Mouse (Mus musculus) cerebral cortex, adult 2 months (tissue): ENCODE results near the gene Rnf126.

Experiments used
- WGBS: fragments of 180-500 bp; shearing (Covaris S2); methylation state at CpG from one replicate; pipeline ENCODE4 v1.1.7; 2018; 5-methylcytosine and 5-hydroxymethylcytosine counted together

The Rnf126 gene

DNA sequence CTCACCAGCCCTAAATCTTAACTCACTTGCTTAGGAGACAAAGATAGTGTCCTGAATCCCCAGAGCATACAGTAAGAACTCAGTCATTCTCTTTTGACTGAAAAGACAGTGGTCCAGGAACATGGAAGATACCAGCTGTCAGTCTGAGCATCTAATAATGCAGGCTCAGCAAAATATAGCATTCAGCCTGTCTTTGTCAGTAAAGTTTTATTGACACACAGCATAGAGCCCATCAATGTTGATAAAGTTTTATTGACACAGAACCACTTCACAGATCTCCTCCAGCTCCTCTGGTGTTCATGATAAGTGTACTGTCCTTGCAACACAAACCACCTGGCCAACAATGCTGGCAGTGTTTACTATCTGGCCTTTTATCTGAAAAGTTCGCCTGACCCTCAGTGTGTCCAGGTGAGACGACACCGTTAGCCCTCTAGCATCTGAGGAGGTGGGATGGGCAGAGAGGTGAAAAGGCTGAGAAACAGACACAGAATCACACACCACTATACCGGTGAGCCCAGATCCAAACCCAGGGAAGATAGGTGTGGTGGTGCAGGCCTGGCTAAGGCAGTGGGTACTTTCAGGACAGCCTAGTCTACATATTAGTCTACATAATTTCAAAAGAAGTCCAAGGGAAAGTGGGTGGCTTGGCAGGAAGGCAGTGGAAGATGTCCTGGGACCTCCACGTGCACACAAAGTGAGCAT, 25.7 kb upstream of the Rnf126 start:
- whole genome bisulfite sequencing, result 90% methylated on average over 5 of the region's 5 CpGs

DNA sequence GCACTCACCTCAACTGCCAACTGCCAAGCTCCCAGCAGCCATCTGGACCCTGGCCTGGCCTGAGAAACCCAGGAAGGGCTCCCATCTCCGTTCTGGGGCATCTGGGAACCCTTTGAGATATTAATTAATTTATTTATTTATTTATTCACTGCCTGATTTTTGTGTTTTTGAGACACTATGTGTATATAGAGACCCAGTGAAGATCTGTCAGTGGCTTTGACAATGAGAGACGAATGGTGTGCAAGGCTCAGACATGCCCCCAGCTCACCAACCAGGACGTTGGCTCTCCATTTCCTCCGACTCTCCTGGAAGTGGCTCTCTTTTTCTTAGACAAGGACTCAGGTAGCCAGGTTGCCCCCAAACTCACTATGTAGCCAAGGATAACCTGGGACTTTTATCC, 24.1 kb upstream of the Rnf126 start, which contains the start of gene Prss57:
Gene Prss57 (minus strand): TSS at position 101 of the 400 bp plus-strand sequence.
- 84% methylated on average over 4 of the region's 4 CpGs for WGBS

DNA sequence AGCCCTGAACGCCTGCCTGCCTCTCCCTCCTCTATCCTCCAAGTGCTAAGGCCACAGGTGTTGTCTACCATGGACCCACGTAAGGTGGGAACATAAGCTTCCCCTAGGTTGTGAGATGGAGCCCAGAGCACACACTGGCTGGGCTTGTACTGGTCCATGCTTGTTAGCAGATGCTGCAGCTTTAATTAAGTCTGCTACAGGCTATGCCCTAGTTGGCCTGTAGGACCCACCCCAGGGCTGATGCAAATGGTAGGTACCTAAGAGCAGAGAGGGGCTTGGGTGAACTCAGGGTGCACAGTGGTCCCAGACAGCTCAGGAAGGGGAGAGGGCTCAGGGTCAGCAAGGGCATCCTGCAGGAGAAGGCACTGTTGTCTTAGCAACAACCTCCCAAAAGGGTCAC, 22.8 kb upstream of the Rnf126 start:
- WGBS, result 64% methylated on average over 2 of the region's 2 CpGs

DNA sequence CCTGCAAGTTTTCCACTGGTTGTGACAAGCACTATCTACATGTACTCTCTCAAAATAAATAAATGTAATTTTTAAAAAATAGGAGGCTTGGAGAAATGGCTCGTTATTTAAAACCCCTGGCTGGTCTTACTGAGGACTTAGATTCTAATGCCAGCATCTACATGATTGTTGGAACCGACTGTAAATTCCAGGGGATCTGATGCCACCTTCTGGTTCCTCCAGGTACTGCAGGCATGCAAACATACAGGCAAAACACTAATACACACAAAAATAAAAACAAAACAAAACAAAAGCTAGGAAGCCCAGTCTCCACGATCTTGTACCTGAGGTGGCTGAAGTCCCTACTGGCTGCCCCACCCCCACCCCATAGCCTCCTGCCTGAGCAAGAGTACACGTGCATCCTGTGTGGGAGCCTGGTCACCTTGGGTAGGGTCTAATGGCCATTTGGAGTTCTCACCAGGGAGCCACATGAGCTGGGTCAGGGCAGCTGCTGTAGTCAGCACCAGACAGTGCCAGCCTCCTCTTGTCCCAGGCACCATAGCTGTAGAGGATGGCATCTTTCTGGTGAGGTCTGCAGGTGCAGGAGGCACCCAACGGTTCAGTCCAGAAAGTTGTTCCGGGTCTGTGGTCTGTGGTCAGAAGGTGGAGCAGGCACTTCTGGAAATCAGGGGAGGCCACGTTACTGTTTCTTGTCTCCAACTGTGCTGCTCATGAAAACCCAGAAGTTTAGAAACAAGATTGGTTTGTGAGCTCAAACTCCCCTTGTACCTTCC, 21.8 kb upstream of the Rnf126 start:
- 40% methylated on average over 7 of the region's 7 CpGs for WGBS

DNA sequence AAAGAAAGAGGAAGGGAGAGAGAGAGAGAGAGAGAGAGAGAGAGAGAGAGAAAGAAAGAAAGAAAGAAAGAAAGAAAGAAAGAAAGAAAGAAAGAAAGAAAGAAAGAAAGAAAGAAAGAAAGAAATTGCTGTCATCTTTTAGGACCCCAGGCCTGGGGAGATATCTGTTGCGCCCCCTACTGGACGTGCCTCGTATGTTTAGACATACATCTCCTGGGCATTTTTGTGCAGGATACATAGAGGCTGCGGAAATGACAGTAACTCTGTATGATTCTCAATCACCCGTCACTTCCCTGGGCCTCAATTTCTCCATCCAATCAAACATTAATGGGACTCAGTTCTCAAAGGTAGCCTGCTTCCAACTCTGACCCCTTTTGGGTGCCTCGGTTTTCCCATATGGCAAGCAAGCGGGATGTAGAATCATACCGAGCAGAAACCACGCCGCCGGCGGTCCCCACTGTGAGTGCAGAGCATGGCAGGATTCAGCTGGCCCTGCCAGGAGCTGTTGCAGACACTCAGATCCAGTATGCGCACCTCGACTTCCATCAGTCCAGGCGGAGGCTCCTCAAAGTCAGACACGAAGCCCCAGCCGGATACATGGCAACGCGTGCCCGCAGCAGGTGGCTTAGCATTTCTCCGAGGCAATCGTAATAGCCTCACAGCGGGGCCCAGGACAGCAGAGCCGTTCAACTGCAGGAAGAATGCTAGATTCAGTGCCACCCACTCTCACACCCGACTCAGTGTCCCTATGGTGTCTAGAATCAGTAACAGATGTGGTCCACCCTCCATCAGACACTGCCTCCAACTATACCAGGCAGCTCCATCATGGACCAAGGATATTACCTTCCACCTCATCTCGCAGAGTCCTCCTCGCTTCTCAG, 17.4 kb upstream of the Rnf126 start:
- WGBS, result 43% methylated on average over 27 of the region's 27 CpGs

DNA sequence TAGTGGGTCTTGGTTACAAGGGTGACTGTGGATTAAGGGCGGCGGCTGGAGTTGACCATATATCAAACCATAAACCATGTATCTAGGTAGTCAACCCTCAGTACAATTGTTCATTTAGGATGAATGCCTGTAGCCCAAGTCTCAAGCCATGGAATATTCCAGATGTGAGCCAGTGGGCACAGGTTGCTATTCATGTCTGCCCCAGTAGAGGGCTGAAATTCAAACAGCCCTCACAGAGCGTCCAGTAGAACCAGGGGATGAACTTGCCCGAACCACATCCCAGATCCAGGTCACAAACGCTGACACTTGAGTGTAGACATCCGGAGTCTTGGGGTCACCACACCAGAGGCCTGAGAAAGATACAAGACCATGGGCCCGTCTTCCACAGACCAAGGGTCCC, 16.3 kb upstream of the Rnf126 start:
- WGBS, result 67% methylated on average over 7 of the region's 7 CpGs

DNA sequence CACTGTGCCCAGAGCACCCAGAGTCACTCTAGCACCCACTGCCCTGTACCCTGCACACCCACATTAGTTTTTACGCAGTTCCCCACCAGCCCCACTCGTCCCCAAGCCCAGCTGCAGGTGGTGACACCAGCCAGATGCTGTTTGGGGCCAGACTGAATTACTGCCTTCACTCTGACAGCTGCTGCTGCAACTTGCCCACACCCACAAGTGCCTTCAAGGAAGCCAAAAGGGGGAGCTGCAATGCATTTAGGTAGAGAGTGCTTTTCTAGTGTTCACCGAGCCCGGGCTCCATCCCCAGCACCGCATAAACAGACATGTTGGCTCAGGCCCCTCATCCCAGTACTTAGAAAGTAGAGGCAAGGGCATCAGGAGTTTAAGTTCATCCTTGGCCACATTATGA, 15.2 kb upstream of the Rnf126 start:
- WGBS, result 50% methylated on average over 5 of the region's 5 CpGs

DNA sequence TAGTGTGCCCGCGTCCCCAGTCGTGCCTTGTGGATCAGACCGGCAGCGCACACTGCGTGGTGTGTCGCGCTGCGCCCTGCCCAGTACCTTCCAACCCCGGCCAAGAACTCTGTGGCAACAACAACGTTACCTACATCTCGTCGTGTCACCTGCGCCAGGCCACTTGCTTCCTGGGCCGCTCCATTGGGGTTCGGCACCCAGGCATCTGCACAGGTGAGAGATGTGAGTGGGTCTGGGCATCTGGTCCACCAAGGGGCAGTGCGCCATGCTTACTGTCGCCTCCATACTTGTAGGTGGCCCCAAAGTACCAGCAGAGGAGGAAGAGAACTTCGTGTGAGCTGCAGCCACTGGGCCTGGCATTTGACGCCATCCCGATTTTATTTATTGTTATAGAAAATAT, 14.4 kb upstream of the Rnf126 start:
- WGBS, result 26% methylated on average over 21 of the region's 21 CpGs

DNA sequence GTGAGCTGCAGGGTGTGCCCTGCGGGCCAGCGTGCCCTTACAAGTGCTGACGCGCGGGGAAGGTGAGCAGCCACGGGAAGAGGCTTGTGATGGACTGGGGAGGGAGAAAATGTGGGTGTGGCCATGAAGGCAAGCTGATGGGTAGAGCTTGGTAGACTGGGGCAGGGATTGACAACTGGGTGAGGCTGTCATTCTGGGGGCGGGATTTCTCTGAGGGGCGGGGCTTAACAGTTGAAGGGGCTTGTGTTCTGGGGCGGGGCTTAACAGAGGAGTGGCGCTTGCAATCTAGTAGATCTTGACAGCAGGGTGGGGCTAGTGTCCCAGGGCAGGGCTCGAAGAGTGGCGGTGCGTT, 13.9 kb upstream of the Rnf126 start:
- 3% methylated on average over 13 of the region's 13 CpGs for WGBS

DNA sequence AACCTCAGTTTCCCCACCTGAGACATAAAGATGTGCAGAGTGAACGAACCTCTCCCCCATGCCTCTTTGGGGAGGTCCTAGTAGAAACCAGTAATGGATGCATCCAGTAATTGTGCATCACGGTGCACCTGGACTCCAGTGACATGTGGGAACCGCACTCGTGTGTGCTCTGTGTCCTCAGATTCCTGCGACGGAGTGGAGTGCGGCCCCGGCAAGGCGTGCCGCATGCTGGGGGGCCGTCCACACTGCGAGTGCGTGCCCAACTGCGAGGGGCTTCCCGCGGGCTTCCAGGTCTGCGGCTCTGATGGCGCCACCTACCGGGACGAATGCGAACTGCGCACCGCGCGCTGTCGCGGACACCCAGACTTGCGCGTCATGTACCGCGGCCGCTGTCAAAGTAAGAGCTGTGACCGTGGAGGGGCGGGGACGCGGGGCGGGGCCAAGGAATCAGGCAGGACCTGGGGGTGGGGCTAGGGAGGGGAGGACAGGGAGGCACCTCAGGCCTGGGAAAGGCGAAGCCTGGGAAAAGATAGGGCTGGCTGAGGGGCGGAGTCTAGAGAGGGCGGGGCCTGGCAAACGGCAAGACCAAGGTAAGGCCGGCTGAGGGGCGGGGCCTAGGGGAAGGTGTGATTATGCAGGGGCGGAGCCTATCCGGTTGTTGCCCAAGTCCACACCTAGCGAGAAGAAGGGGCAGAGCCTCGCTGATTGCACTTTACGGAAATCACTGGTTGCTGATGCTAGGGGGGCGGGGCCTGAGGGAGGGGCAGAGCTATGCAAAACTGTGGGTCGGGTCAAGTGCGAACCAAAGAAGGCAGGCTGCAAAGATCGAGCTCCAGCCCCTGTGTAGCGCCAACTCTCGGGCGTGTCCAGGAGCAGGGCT, 13.3 kb upstream of the Rnf126 start:
- 1% methylated on average over 55 of the region's 55 CpGs for WGBS

DNA sequence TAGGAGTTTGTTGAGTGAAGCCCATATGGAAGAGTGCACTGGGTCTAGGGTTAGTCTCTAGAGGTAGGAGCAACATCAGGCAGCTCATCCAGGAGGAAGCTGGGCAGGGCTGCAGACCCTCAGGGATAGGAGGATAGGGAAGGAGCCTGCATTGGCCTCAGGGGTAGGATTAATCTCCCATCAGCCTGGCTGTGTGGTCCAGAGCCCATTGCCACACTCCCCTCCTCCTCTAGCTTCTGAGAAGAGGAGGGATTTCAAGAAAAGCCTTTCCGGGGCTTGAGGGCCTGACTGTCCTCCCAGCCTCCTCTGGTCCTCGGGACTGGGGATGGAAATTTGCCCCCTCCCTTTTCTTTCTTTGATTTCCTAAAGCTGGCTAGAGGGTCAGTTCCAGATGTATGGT, 12.4 kb upstream of the Rnf126 start:
- WGBS, result 29% methylated on average over 2 of the region's 2 CpGs

DNA sequence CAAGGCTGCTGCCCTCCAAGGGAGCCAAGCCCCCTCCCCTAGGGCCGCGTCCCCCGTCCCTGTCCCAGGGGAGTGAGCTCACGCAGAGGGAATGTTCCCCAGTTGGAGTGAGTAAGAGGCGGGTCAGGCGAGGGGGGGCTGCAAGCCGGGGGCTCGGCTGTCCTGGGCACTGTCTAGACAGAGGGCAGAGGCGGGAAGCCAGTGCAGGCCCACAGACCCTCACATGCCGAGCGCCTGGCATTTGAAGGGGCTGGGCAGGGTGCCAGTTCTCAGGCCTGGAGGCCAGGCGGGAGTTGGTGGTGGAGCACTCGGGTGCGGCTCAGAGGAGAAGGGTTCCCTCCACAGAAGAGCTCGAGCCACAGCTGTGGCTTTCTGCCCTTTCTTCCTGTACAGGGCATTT, 11.3 kb upstream of the Rnf126 start:
- WGBS, result 27% methylated on average over 15 of the region's 15 CpGs

DNA sequence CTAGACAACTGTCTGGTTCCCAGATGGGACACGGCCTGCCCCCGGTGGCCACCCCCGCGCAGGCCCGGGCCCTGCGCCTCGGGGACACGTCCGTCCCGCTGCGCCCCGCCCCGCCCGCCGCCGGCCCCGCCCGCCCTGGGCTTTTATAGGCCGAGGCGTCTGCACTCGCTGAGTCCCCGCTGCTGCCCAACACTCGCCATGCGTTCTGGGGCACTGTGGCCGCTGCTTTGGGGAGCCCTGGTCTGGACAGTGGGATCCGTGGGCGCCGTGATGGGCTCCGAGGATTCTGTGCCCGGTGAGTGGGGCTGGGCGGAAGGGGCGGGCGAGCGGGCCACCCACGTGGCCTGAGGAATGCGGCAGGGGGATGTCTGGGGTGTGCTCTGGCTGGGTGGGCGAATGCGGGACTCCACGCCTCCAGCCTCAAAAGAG, 10.4 kb upstream of the Rnf126 start, which contains the start of gene Fstl3:
Gene Fstl3 (plus strand): TSS at position 170 of the 429 bp plus-strand sequence.
- 5% methylated on average over 39 of the region's 39 CpGs for WGBS

DNA sequence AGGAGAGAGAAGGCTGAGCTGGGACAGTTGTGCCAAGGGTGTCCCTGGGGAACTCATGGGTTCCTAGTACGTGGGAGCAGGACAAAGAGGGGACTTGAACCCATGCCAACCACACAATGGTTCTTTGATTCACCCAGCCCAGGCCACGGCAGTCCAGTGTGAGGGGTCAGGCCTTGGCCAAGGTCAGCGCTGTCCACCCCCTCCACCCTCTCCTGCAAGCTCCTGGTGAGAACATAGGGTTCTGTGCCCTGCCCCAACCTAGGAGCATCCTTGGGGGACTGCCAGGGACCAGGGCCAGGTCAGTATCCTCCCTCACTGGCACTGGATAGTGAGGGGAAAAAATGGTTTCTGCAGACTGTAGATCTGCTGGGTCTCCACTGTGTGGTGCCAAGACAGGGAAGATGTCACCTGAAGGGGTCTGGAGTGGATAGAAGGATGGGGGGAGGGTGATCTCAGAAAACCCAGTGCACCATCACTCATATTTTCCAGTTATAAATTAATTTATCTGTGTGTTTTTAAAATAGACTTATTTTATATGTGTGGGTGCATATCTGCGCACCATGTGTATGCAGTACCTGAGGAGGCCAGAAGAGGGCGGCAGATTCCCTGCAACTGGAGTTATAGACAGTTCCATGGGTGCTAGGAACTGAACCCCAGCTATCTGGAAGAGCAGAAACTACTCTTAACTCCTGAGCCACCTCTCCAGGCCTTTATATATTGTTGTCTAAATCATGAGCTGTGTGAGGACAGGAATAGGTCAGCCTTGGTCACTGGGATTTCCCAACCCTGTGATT, 7.9 kb upstream of the Rnf126 start:
- 47% methylated on average over 5 of the region's 5 CpGs for WGBS

DNA sequence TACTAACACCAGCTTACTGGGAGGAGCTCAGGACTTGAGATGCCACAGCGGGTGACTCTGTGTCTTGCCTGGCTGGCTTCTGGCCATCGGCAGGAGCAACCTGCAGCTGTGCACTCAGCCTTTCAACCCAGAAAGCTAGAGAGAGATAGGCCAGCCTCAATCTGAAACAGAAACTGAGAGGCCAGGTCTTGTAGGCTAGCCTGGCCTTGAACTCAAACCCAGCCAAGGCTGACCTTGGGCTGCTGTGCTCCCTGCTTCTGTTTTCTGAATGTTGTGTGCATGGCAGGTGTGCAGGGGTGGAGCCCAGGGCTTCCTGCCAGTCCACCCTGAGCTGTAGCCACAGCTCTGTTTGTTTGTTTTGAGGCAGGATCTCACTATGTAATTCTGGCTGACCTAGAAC, 6.5 kb upstream of the Rnf126 start:
- 92% methylated on average over 2 of the region's 2 CpGs for WGBS

DNA sequence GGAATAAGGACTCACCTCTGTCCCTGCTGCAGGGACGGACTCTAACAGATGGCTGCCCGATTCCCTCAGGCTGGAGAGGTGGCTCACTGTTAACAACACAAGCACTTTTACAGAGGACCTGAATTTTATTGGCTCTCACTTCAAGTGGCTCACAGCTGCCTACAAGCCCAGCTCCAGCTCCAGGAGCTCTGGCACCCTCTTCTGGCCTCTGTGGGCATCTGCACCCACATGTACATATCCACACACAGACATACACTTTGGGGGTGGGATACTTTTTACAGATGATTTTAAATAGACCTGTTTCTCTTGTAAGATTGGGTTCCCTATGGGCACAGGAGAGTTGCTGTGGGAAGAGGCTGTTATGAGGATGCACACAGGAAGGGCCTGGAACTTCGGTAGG, 5.6 kb upstream of the Rnf126 start:
- 88% methylated on average over 3 of the region's 3 CpGs for WGBS

DNA sequence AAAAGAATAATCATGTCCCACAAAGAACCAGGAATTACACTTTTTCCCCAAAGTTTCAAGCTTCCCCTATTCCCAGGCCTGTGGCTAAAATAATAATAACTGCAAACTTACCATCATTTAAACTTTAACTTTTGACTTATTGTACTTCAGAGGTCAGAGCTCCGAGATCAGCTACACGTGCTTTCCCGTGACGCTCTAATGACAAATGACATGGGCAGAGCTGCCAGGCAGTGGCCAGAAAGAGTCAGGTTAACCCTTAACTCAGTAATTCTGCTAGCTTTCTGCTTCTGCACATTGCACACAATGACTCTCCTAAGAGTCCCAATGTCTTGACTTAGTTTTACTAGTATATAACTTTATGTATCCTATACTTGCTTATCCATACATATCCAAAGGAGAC, 2.6 kb upstream of the Rnf126 start:
- 88% methylated on average over 4 of the region's 4 CpGs for WGBS

DNA sequence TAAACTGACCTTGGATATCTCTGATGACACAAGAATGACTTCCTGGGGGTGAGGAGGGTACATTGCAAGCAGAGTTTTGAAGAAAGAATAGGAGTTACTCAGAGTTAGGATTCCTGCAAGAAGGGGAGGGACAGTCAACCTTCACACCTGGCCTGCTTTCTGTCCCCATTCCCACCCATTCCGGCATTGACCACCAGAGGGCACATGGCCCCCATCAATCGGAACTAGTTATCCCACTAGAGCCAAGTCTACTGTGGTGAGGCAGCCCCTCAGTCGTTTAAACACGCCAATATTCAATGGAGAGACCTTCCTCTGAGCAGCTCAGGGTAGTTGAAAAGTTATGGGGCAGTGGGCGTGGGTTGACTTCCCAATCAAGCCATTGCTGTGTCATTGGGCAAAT, 1.6 kb upstream of the Rnf126 start:
- 0% methylated on average over 5 of the region's 5 CpGs for WGBS

DNA sequence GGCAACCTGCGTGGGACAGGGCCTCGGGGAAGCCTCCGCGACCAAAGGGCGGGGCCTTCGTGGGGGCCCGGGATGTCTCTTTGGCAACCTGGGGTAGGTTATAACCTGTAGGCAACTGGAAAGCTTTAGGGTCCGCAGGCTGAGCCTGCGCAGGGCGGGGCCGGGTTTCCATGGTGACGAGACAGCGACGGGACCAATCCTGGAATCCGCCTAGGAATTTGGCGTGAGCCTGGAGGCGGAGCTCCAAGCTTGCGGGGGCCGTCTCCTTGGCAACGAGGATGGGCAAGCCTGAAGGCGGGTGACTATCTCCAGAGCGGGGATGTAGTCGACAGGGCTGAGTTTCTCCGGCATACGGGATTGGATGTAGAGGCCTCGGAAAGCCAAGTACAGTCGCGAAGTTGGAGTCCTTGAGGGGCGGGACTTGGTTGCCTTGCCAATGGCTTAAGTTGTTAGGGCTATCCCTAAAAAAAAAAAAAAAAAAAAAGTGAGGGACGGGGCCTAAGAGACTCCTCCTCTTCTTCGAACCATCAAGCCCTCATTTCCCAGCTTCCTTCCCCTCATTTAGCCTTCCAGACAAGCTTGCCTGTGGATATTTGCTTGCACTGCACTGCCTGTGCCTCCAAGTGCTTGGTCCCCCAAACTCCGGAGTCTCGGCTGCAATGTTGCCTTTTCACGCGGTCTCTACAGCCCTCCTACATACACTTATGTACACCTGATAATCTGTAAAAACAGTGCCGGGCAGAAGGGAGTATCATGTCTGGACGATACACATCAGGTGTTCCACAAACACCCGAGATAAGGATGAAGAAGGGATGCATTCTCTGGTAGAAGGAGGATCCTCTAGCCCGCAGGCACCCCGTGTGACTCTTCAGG, 856 bp upstream of the Rnf126 start:
- WGBS, result 4% methylated on average over 40 of the region's 40 CpGs
